Mouse (Mus musculus): Measurements from ENCODE around the gene Ercc1. TPM values are rescaled to one million over a fixed set of nuclear protein-coding genes. Genes with fewer than 3 reads are reported as not detected.

Ercc1 gene
- polyA plus RNA-seq, 1 experiment from 2014 or later = 51.0 TPM

GRCm38 (mm10) chr7:19308454-19309277 lies 35.9 kb upstream of the Ercc1 start:
- peak; percentile 98 for DNase-seq (ENCODE audit: low spot score)
- Histone ChIP-seq H3K9me3 (ENCODE audit: low read length) (no peaks in the 10 kb centered on the region), H3K27ac (ENCODE audit: low read length) (peak overlapping the region; percentile 84), H3K9ac (replicated peaks; ENCODE audit: low read depth) (peak overlapping the region; percentile 39), H3K4me1 (ENCODE audit: insufficient read depth, low read depth, low read length) (peaks cover 12% of the 10 kb centered on the region), H3K27me3 (replicated peaks; ENCODE audit: insufficient read depth, low read length) (peaks cover 36% of the 10 kb centered on the region), H3K4me2 (replicated peaks; ENCODE audit: low read depth, low read length) (peak overlapping the region; percentile 99), H3K36me3 (ENCODE audit: insufficient read depth, low read length) (no peaks in the 10 kb centered on the region), H3K4me3 (ENCODE audit: low read depth, low read length) (peak overlapping the region; percentile 60)
- under 1% methylated on average over 51 of the region's 58 CpGs for WGBS
- peak; percentile 19; the same call in 1 of the 2 replicates for TF ChIP-seq EP300 (IDR thresholded peaks at IDR 0.05)
- TF ChIP-seq CTCF (IDR thresholded peaks at IDR 0.05) = peak; percentile 51
- peak; percentile 91 for ATAC-seq

- under 1% methylated on average over 48 of the region's 48 CpGs for WGBS
- DNase-seq (ENCODE audit: low spot score) (no peak), ATAC-seq (no peak)
- Histone ChIP-seq H3K4me2 (replicated peaks; ENCODE audit: low read depth, low read length) (peak overlapping the region; percentile 99), H3K36me3 (ENCODE audit: insufficient read depth, low read length) (no peaks in the 10 kb centered on the region), H3K9me3 (ENCODE audit: low read length) (no peaks in the 10 kb centered on the region), H3K27ac (ENCODE audit: low read length) (no peak overlapping the region), H3K27me3 (replicated peaks; ENCODE audit: insufficient read depth, low read length) (peaks cover 33% of the 10 kb centered on the region), H3K4me1 (ENCODE audit: insufficient read depth, low read depth, low read length) (peaks cover 6% of the 10 kb centered on the region), H3K9ac (replicated peaks; ENCODE audit: low read depth) (peak overlapping the region; percentile 39; the same call in 1 of the 2 replicates), H3K4me3 (ENCODE audit: low read depth, low read length) (peak overlapping the region; percentile 60)
- TF ChIP-seq CTCF (IDR thresholded peaks at IDR 0.05) (no peak), EP300 (IDR thresholded peaks at IDR 0.05) (no peak)
These were observed 35.2 kb upstream of the Ercc1 start for GRCm38 (mm10) chr7:19309278-19309883.

- 2% methylated on average over 49 of the region's 49 CpGs for whole genome bisulfite sequencing
- Histone ChIP-seq H3K4me3 (ENCODE audit: low read depth, low read length) (peak within 1 kb of the TSS; percentile 60), H3K36me3 (ENCODE audit: insufficient read depth, low read length) (no peaks in the 10 kb centered on the region), H3K9ac (replicated peaks; ENCODE audit: low read depth) (peak within 1 kb of the TSS; percentile 39; the same call in 1 of the 2 replicates), H3K27me3 (replicated peaks; ENCODE audit: insufficient read depth, low read length) (peaks cover 26% of the 10 kb centered on the region), H3K4me1 (ENCODE audit: insufficient read depth, low read depth, low read length) (peaks cover 3% of the 10 kb centered on the region), H3K27ac (ENCODE audit: low read length) (no peak within 1 kb of the TSS; the same call in 1 of the 2 replicates), H3K4me2 (replicated peaks; ENCODE audit: low read depth, low read length) (peak within 1 kb of the TSS; percentile 99), H3K9me3 (ENCODE audit: low read length) (no peaks in the 10 kb centered on the region)
- TF ChIP-seq CTCF (IDR thresholded peaks at IDR 0.05) = peak; percentile 58
- no peak for TF ChIP-seq EP300 (IDR thresholded peaks at IDR 0.05)
- DNase-seq (ENCODE audit: low spot score) = peak; percentile 99
- ATAC-seq = peak; percentile 86
These were observed 34.5 kb upstream of the Ercc1 start, which contains the start of gene Fosb for GRCm38 (mm10) chr7:19309884-19310641. TSS of gene Fosb (minus strand) at chr7:19310051.

GRCm38 (mm10) chr7:19311991-19312390 lies 32.6 kb upstream of the Ercc1 start:
- ATAC-seq (no peak), DNase-seq (ENCODE audit: low spot score) (no peak)
- no peaks in the 10 kb centered on the region for H3K36me3 ChIP-seq (ENCODE audit: insufficient read depth, low read length)
- H3K27ac ChIP-seq (ENCODE audit: low read length) = no peak overlapping the region
- 39% methylated on average over 4 of the region's 4 CpGs for WGBS
- TF ChIP-seq CTCF (IDR thresholded peaks at IDR 0.05) = no peak
- TF ChIP-seq EP300 (IDR thresholded peaks at IDR 0.05) = no peak
- H3K27me3 ChIP-seq (replicated peaks; ENCODE audit: insufficient read depth, low read length) = peaks cover 8% of the 10 kb centered on the region; the same call in 1 of the 2 replicates
- H3K4me2 ChIP-seq (replicated peaks; ENCODE audit: low read depth, low read length) = no peak overlapping the region
- H3K4me3 ChIP-seq (ENCODE audit: low read depth, low read length) = no peak overlapping the region
- no peak overlapping the region for H3K9ac ChIP-seq (replicated peaks; ENCODE audit: low read depth)
- no peaks in the 10 kb centered on the region for H3K9me3 ChIP-seq (ENCODE audit: low read length)
- H3K4me1 ChIP-seq (ENCODE audit: insufficient read depth, low read depth, low read length) = peaks cover 3% of the 10 kb centered on the region; the same call in 1 of the 2 replicates

GRCm38 (mm10) chr7:19314033-19314432 lies 30.5 kb upstream of the Ercc1 start:
- Histone ChIP-seq H3K27me3 (replicated peaks; ENCODE audit: insufficient read depth, low read length) (peaks cover 8% of the 10 kb centered on the region; the same call in 1 of the 2 replicates), H3K27ac (ENCODE audit: low read length) (no peak overlapping the region), H3K9me3 (ENCODE audit: low read length) (no peaks in the 10 kb centered on the region), H3K36me3 (ENCODE audit: insufficient read depth, low read length) (no peaks in the 10 kb centered on the region), H3K4me1 (ENCODE audit: insufficient read depth, low read depth, low read length) (peaks cover 3% of the 10 kb centered on the region; the same call in 1 of the 2 replicates), H3K9ac (replicated peaks; ENCODE audit: low read depth) (no peak overlapping the region), H3K4me3 (ENCODE audit: low read depth, low read length) (no peak overlapping the region), H3K4me2 (replicated peaks; ENCODE audit: low read depth, low read length) (no peak overlapping the region)
- TF ChIP-seq CTCF (IDR thresholded peaks at IDR 0.05) (no peak), EP300 (IDR thresholded peaks at IDR 0.05) (no peak)
- DNase-seq (ENCODE audit: low spot score) = no peak
- no peak for ATAC-seq
- WGBS = 37% methylated on average over 5 of the region's 5 CpGs
